13 mouse cellular contexts compared by ENCODE assay signal in the genomic region with DNA sequence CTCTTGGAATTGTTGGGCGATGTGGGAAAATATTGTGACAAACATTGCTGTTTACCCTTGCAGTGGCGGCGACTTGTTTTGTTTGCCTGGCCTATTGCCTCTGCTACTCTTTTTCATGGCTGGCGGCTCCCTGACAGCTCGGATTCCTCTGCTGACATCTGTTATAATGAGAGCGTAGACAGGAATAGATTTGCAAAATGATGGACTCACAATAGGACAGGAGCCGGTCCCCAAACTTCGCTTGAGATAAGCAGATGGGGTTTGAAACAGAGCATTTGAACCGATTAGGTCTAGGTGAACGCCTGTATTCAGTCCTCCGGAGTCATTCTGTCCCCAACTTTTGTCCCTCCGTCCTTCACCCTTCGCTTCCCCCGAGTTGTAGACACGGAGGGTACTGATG. TPM values are rescaled to one million over a fixed set of nuclear protein-coding genes. Genes with fewer than 3 reads are reported as not detected.
DNase-seq lines count a peak whose midpoint lies in the region; ATAC-seq and TF ChIP-seq lines count a peak whose summit lies in the region.
"Had no signal": no experiment of that assay in that cellular context is flagged by ENCODE, and none has a peak within 500 bp of the region (broad histone marks: within the 10 kb centered on the region; RNA-seq: fewer than 3 reads in every experiment).

No protein-coding gene starts in this region.

- no peaks in the 10 kb centered on the region for H3K36me3 ChIP-seq in forebrain, embryonic 10.5 days (replicated peaks)
- no peaks in the 10 kb centered on the region for H3K36me3 ChIP-seq in hindbrain, embryonic 13.5 days
- H3K36me3 ChIP-seq in midbrain, embryonic 15.5 days (replicated peaks) = no peaks in the 10 kb centered on the region

- no peak overlapping the region for H3K9ac ChIP-seq in hindbrain, embryonic 13.5 days
- no peak overlapping the region for H3K9ac ChIP-seq in midbrain, embryonic 15.5 days
- H3K9ac ChIP-seq: lung, embryonic 14.5 days had no signal

- no peak for TF ChIP-seq CTCF in brain, embryonic 14.5 days (IDR thresholded peaks at IDR 0.05; ENCODE audit: borderline replicate concordance, extremely low read depth, insufficient read depth, insufficient read length)

- 0 out of 2 replicates have a peak overlapping the region, but pooled peaks have one; percentile 14 for H3K4me3 ChIP-seq in forebrain, embryonic 10.5 days
- no peak overlapping the region for H3K4me3 ChIP-seq in hindbrain, embryonic 13.5 days
- H3K4me3 ChIP-seq in midbrain, embryonic 15.5 days = no peak overlapping the region

- WGBS in forebrain, embryonic 10.5 days = 52% methylated on average over 15 of the region's 15 CpGs
- WGBS in hindbrain, embryonic 13.5 days = 18% methylated on average over 15 of the region's 15 CpGs
- 41% methylated on average over 15 of the region's 15 CpGs for WGBS in midbrain, embryonic 15.5 days

- DNase-seq in brain, embryonic 14.5 days (ENCODE audit: low read depth) = peak; percentile 72
- no peak for DNase-seq in forebrain, embryonic 10.5 days (ENCODE audit: extremely low spot score, low spot score)
- DNase-seq in left cerebral cortex, adult 9 months (ENCODE audit: low spot score in 2 of 2) = no peak
- DNase-seq in kidney, adult 9 months = no peak
- no peak for DNase-seq in right cerebral cortex, adult 18-20 months
- DNase-seq: cerebellum, postnatal 36 days; heart, postnatal 10 days; kidney, adult 2 months; lung, embryonic 14.5 days had no signal

- TF ChIP-seq POLR2A in brain, embryonic 14.5 days (IDR thresholded peaks at IDR 0.05; ENCODE audit: borderline replicate concordance, extremely low read depth, insufficient read depth, insufficient read length, poor library complexity, severe bottlenecking) = no peak

- H3K4me1 ChIP-seq in forebrain, embryonic 10.5 days = peaks cover 25% of the 10 kb centered on the region
- H3K4me1 ChIP-seq in hindbrain, embryonic 13.5 days (replicated peaks) = peaks cover 24% of the 10 kb centered on the region
- peaks cover 17% of the 10 kb centered on the region for H3K4me1 ChIP-seq in midbrain, embryonic 15.5 days

- no peaks in the 10 kb centered on the region for H3K9me3 ChIP-seq in forebrain, embryonic 10.5 days
- no peaks in the 10 kb centered on the region for H3K9me3 ChIP-seq in hindbrain, embryonic 13.5 days
- H3K9me3 ChIP-seq in midbrain, embryonic 15.5 days = no peaks in the 10 kb centered on the region

- ATAC-seq in hindbrain, embryonic 13.5 days (ENCODE audit: low FRiP score) = peak; percentile 58
- peak; percentile 5; the same call in 1 of the 2 replicates for ATAC-seq in midbrain, embryonic 15.5 days (replicated peaks)
- ATAC-seq: CD4-positive, CD25-positive, alpha-beta regulatory T cell, adult 4 months had no signal

- H3K4me2 ChIP-seq in hindbrain, embryonic 13.5 days = peak overlapping the region; percentile 48
- H3K4me2 ChIP-seq in midbrain, embryonic 15.5 days = no peak overlapping the region
- H3K4me2 ChIP-seq: lung, embryonic 14.5 days had no signal

- H3K27ac ChIP-seq in forebrain, embryonic 10.5 days = peak overlapping the region; percentile 69; the same call in 1 of the 2 replicates
- H3K27ac ChIP-seq in hindbrain, embryonic 13.5 days = peak overlapping the region; percentile 31; the same call in 1 of the 2 replicates
- no peak overlapping the region for H3K27ac ChIP-seq in midbrain, embryonic 15.5 days

- peaks cover 57% of the 10 kb centered on the region for H3K27me3 ChIP-seq in forebrain, embryonic 10.5 days (ENCODE audit: poor library complexity, severe bottlenecking)
- H3K27me3 ChIP-seq in hindbrain, embryonic 13.5 days = no peaks in the 10 kb centered on the region
- H3K27me3 ChIP-seq in midbrain, embryonic 15.5 days (replicated peaks) = no peaks in the 10 kb centered on the region

RNA-seq across cellular contexts. Expression of a gene that starts 22.0 kb away (rescaled TPM):
- polyA plus RNA-seq in brain, embryonic 14.5 days (2012; rRNA removed) = 0.19 and 0.29 TPM in 2 replicates
- polyA plus RNA-seq in forebrain, embryonic 10.5 days (2016; fragmentation: Nextera tagmentation; extraction: Ambion mirVana) = not detected in 2 replicates
- polyA plus RNA-seq in hindbrain, embryonic 13.5 days (2015; fragmentation: Nextera tagmentation; extraction: Ambion mirVana) = 0.36 and 0.40 TPM in 2 replicates
- polyA plus RNA-seq in midbrain, embryonic 15.5 days (2015; fragmentation: Nextera tagmentation; extraction: Ambion mirVana) = 0.23 TPM in 1 of 2 replicates, not detected in the other
- polyA plus RNA-seq: CD4-positive, CD25-positive, alpha-beta regulatory T cell, adult 4 months; kidney, adult 2 months; liver, adult 2 months; lung, embryonic 14.5 days had no signal

RNA-seq across cellular contexts. Expression of a gene that starts 28.0 kb away (rescaled TPM):
- 0.14 and 0.16 TPM in 2 replicates for polyA plus RNA-seq in brain, embryonic 14.5 days (2012; rRNA removed)
- polyA plus RNA-seq in forebrain, embryonic 10.5 days (2016; fragmentation: Nextera tagmentation; extraction: Ambion mirVana) = 0.02 and 0.06 TPM in 2 replicates
- 0.06 and 0.31 TPM in 2 replicates for polyA plus RNA-seq in hindbrain, embryonic 13.5 days (2015; fragmentation: Nextera tagmentation; extraction: Ambion mirVana)
- polyA plus RNA-seq in midbrain, embryonic 15.5 days (2015; fragmentation: Nextera tagmentation; extraction: Ambion mirVana) = 0.18 and 0.26 TPM in 2 replicates
